Mouse (Mus musculus): ENCODE results near the gene Rnf215. TPM values are rescaled to one million over a fixed set of nuclear protein-coding genes. Genes with fewer than 3 reads are reported as not detected.
"Not testable (repeated sequence)": the region's sequence is repeated elsewhere in the genome, so short reads cannot be mapped to it uniquely, and the experiment has no call there.

The Rnf215 gene
- polyA plus RNA-seq, 1 experiment from 2014 or later, result 7.0 TPM

- Histone ChIP-seq H3K27ac (no peak overlapping the region), H3K36me3 (ENCODE audit: inconsistent target) (no peaks in the 10 kb centered on the region), H3K79me2 (ENCODE audit: inconsistent target) (no peaks in the 10 kb centered on the region), H3K4me3 (ENCODE audit: inconsistent target) (no peak overlapping the region)
- WGBS (ENCODE audit: missing documents), result 97% methylated on average over 14 of the region's 14 CpGs
Measured at GRCm38 (mm10) chr11:4103522-4103921, 31.5 kb upstream of the Rnf215 start.

GRCm38 (mm10) chr11:4104989-4105388 is 30.0 kb upstream of the Rnf215 start:
- no peak overlapping the region for H3K27ac ChIP-seq
- H3K36me3 ChIP-seq (ENCODE audit: inconsistent target), result no peaks in the 10 kb centered on the region
- WGBS (ENCODE audit: missing documents), result 87% methylated on average over 5 of the region's 5 CpGs
- H3K79me2 ChIP-seq (ENCODE audit: inconsistent target), result no peaks in the 10 kb centered on the region
- no peak overlapping the region for H3K4me3 ChIP-seq (ENCODE audit: inconsistent target)

DNA sequence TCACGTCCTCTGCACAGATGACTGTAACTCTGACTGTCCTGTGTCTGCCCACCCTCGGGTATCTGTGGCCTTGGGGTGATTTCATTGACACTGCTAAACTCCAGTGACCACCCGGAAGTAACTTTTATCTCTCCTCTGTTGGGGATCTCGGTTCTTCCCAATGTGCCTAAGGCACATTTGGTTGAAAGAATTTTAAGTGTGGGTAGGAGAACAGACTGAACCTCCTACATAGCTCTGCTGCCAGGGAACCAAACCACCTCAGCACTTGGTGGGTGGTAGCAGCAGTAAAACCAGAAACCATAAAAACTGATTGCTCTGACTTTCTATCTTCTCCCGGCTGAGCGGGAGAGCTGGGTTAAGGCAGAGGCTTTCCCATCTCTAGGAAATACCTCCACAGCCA is 29.6 kb upstream of the Rnf215 start:
- WGBS (ENCODE audit: missing documents), result 86% methylated on average over 6 of the region's 6 CpGs
- Histone ChIP-seq H3K79me2 (ENCODE audit: inconsistent target) (no peaks in the 10 kb centered on the region), H3K27ac (no peak overlapping the region), H3K36me3 (ENCODE audit: inconsistent target) (no peaks in the 10 kb centered on the region), H3K4me3 (ENCODE audit: inconsistent target) (no peak overlapping the region)

GRCm38 (mm10) chr11:4107901-4108300 is 27.1 kb upstream of the Rnf215 start:
- H3K79me2 ChIP-seq (ENCODE audit: inconsistent target); H3K27ac ChIP-seq; H3K4me3 ChIP-seq (ENCODE audit: inconsistent target); H3K36me3 ChIP-seq (ENCODE audit: inconsistent target): not testable (repeated sequence)
- 100% methylated on average over 2 of the region's 6 CpGs for WGBS (ENCODE audit: missing documents)

DNA sequence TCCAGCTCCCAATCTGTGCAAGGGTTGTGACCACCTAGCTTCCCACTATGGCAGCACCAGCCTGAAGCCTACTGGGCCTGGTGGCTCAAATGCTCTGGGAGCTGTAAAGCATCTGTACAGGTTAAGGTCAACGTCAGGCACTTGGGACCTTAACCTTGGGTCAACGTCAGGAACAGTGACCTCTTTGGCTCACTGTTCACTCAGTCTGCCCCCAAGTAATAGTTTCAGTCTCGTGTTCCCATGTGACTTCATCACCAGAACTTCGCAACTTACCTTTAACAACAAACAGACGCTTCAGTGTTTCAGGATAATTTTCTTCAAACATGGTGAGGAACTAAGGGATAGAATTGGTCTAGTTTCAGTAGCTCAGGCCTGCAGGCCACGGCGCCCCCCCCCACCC is 26.3 kb upstream of the Rnf215 start:
- Histone ChIP-seq H3K27ac (no peak overlapping the region), H3K36me3 (ENCODE audit: inconsistent target) (no peaks in the 10 kb centered on the region), H3K4me3 (ENCODE audit: inconsistent target) (no peak overlapping the region), H3K79me2 (ENCODE audit: inconsistent target) (no peaks in the 10 kb centered on the region)
- WGBS (ENCODE audit: missing documents), result 94% methylated on average over 7 of the region's 7 CpGs

DNA sequence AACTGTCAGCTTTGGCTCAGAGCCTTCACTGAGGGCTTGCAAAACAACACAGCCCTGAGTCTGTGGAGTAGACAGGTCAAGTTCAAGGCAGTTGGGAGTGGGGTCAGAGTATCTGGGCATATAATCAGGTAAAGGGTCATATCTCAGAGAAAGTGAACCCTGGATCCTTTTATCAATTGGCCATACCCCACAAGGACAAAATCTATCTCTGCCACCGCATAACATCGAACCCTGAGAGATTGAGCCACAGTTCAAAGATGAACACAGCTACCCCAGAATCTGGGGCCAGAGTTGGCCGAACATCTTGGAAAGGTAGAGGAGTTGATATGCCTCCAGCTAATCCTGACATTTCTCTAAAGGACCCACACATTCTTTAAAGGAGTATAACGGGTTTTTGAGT is 23.0 kb upstream of the Rnf215 start:
- Histone ChIP-seq H3K79me2 (ENCODE audit: inconsistent target) (no peaks in the 10 kb centered on the region), H3K36me3 (ENCODE audit: inconsistent target) (no peaks in the 10 kb centered on the region), H3K4me3 (ENCODE audit: inconsistent target) (no peak overlapping the region), H3K27ac (no peak overlapping the region)
- 93% methylated on average over 4 of the region's 4 CpGs for WGBS (ENCODE audit: missing documents)

DNA sequence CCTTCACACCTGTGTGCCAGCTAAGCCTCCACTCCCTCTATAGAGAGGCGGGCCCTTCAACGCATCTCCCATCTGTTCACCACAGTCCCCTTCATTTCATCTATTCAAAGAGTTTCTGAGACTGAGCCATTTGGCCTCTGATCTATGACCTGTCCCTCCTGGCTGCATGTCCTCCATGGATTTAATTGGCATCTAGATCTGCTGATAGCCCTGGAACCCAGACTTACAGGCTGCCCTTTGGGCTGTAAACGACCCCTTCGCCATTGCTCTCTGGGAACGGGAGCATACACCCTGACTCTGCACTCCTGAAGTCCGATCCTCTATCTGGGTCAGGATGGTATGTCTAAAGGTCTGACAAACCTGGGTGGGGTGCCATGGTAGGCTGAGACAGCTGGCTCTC is 22.1 kb upstream of the Rnf215 start:
- no peak overlapping the region for H3K4me3 ChIP-seq (ENCODE audit: inconsistent target)
- H3K79me2 ChIP-seq (ENCODE audit: inconsistent target), result no peaks in the 10 kb centered on the region
- H3K36me3 ChIP-seq (ENCODE audit: inconsistent target), result no peaks in the 10 kb centered on the region
- no peak overlapping the region for H3K27ac ChIP-seq
- 100% methylated on average over 6 of the region's 6 CpGs for WGBS (ENCODE audit: missing documents)

GRCm38 (mm10) chr11:4113496-4113895 is 21.5 kb upstream of the Rnf215 start:
- WGBS (ENCODE audit: missing documents), result 69% methylated on average over 3 of the region's 4 CpGs
- no peaks in the 10 kb centered on the region for H3K79me2 ChIP-seq (ENCODE audit: inconsistent target)
- no peaks in the 10 kb centered on the region for H3K36me3 ChIP-seq (ENCODE audit: inconsistent target)
- H3K27ac ChIP-seq, result no peak overlapping the region
- no peak overlapping the region for H3K4me3 ChIP-seq (ENCODE audit: inconsistent target)

- H3K79me2 ChIP-seq (ENCODE audit: inconsistent target), result no peaks in the 10 kb centered on the region
- H3K36me3 ChIP-seq (ENCODE audit: inconsistent target), result no peaks in the 10 kb centered on the region
- H3K27ac ChIP-seq, result no peak overlapping the region
- 89% methylated on average over 6 of the region's 6 CpGs for WGBS (ENCODE audit: missing documents)
- no peak overlapping the region for H3K4me3 ChIP-seq (ENCODE audit: inconsistent target)
Measured at GRCm38 (mm10) chr11:4113970-4114369, 21.0 kb upstream of the Rnf215 start.

GRCm38 (mm10) chr11:4114541-4114940 is 20.5 kb upstream of the Rnf215 start:
- not testable (repeated sequence) for H3K36me3 ChIP-seq (ENCODE audit: inconsistent target); H3K4me3 ChIP-seq (ENCODE audit: inconsistent target); H3K27ac ChIP-seq; H3K79me2 ChIP-seq (ENCODE audit: inconsistent target)
- WGBS (ENCODE audit: missing documents), result 89% methylated on average over 6 of the region's 6 CpGs

- H3K27ac ChIP-seq, result no peak overlapping the region
Measured at GRCm38 (mm10) chr11:4115407-4115806, 19.6 kb upstream of the Rnf215 start.

DNA sequence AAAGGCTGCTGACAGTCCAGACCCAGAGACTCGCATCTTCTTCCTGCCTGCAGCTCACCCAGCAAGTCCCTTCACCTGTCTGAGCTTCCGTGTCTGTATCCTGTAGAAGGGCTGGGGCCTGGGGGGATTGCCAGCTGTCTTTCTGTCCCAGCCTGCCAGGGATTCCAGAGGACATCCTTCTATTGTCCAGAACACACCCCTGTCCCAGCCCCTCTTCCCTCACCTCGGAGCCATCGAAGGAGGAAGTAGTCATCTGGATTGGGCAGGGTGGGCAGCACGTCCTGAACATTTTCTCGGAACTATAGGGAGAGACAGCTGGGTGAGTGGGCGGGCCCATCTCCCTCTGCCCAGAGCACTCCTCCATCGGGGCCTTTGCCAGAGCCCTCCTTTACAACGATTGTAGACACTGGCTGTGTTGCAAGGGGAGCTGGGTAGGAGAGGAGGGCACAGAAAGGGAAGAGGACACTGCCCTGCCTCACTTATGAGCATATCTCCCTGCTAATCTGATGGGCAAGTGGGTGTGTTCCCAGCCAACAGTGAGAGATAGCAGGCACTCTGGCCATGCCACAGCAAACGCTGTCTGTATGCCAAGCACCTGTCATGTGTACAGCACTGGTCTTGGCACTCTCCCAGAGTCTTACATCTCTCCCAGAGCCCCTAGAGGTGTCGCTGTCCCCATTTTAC is 18.4 kb upstream of the Rnf215 start:
- H3K36me3 ChIP-seq (ENCODE audit: inconsistent target), result no peaks in the 10 kb centered on the region
- no peak overlapping the region for H3K27ac ChIP-seq
- 51% methylated on average over 11 of the region's 11 CpGs for WGBS (ENCODE audit: missing documents)
- H3K79me2 ChIP-seq (ENCODE audit: inconsistent target), result no peaks in the 10 kb centered on the region
- H3K4me3 ChIP-seq (ENCODE audit: inconsistent target), result no peak overlapping the region

More at GRCm38 (mm10) chr11:4115407-4115806, 19.6 kb upstream of the Rnf215 start:
- Histone ChIP-seq H3K4me3 (ENCODE audit: inconsistent target) (no peak overlapping the region), H3K79me2 (ENCODE audit: inconsistent target) (no peaks in the 10 kb centered on the region), H3K36me3 (ENCODE audit: inconsistent target) (no peaks in the 10 kb centered on the region)
- WGBS (ENCODE audit: missing documents), result 100% methylated on average over 4 of the region's 4 CpGs

DNA sequence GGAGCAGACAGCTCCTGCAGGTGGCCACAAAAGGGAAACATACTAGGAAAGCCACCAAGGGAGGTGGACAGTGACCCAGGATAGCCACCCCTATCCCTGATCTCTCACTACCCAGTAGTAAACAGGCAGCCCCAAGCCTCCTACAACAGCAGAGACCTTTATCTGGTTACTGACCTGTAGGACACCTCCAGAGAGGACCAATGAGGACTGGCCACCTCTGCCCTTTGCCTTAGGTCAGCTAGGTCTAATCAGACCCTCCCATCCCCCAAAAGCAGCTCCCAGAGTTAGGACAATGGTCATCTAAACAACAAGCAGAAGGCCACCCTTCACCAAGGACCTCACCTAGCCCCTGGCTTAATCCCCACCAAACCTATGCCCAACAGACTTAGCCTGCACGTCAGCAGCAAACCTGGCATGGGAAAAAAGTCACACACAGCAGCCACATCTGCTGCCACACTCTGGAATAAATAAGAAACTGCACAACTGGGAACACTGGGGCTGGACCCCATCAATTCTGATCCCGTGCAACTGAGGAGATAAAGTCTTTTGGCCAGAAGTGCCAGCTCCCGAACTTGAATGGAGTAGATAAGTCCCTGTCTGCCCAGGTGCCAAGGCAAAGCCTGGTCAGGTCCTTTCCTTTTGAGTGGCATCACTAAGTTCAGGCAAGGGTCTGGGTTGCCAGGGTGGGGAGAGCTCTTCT is 17.5 kb upstream of the Rnf215 start:
- Histone ChIP-seq H3K4me3 (ENCODE audit: inconsistent target) (no peak overlapping the region), H3K36me3 (ENCODE audit: inconsistent target) (no peaks in the 10 kb centered on the region), H3K79me2 (ENCODE audit: inconsistent target) (no peaks in the 10 kb centered on the region), H3K27ac (no peak overlapping the region)
- 18% methylated on average over 3 of the region's 3 CpGs for WGBS (ENCODE audit: missing documents)

DNA sequence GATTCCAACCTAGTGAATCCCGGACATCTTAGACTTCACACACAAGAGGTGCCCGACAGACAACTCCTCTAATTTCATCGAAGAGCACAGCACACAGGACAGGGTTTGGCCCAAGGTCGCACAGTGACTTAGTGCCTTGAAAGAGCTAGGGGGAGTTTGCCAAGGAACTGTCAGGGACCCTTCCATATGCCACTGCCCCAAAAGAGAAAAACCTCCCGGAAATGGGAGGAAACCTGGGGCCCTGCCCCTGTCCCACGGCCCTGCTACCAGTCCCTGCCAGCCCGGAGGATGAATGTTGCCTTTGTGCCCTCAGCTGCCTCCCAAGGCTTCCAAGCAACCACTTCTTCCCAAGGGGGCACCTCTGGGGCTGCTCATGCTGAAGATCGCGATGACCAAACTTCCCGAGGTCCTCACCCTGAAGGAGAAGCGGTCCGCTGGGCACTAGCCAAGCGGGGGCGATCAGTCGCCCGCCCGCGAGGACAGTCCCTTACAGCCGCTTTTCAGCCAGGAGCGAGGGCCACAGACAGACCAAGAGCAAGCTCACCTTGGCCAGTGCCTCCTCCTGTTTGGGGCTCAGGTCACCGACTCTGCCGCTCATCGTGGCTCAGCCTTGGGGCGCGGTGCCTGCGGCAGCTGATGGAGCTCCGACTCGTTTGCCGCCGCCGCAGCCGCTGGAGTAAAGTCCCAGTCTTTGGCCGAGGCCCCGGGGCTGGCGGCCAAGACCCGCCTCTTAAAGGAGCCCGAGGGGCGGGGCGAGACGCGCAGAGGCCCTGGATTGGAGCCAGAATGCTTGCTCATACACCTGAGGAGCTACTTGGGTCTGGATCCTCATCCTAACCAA is 16.7 kb upstream of the Rnf215 start:
- H3K36me3 ChIP-seq (ENCODE audit: inconsistent target), result no peaks in the 10 kb centered on the region
- H3K4me3 ChIP-seq (ENCODE audit: inconsistent target), result no peak overlapping the region
- WGBS (ENCODE audit: missing documents), result 1% methylated on average over 41 of the region's 41 CpGs
- H3K79me2 ChIP-seq (ENCODE audit: inconsistent target), result no peaks in the 10 kb centered on the region
- no peak overlapping the region for H3K27ac ChIP-seq

DNA sequence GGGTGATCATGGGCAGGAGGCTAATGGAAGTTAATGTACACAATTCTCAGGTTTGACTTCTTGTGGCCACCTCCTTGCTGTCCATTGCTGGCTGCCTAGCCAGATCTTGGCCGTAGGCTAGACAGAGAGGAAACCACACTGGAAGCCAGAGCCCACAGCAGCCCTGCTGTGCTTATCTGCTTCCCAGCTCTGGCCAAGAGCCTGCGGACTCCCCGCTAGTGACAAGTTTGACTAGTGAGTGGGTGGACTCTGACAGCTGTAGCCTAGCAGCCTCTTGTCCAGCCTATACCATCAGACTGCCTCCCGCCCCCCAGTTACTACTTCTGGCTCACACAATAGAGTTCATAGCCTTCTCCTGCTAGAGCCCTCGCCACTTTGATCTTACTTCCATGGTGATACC is 15.4 kb upstream of the Rnf215 start:
- WGBS (ENCODE audit: missing documents), result 17% methylated on average over 5 of the region's 5 CpGs
- H3K79me2 ChIP-seq (ENCODE audit: inconsistent target), result no peaks in the 10 kb centered on the region
- H3K36me3 ChIP-seq (ENCODE audit: inconsistent target), result no peaks in the 10 kb centered on the region
- no peak overlapping the region for H3K4me3 ChIP-seq (ENCODE audit: inconsistent target)
- no peak overlapping the region for H3K27ac ChIP-seq

All from macrophage (primary cell).